Comparison of ENCODE assay signal across 13 mouse cellular contexts in the genomic region with DNA sequence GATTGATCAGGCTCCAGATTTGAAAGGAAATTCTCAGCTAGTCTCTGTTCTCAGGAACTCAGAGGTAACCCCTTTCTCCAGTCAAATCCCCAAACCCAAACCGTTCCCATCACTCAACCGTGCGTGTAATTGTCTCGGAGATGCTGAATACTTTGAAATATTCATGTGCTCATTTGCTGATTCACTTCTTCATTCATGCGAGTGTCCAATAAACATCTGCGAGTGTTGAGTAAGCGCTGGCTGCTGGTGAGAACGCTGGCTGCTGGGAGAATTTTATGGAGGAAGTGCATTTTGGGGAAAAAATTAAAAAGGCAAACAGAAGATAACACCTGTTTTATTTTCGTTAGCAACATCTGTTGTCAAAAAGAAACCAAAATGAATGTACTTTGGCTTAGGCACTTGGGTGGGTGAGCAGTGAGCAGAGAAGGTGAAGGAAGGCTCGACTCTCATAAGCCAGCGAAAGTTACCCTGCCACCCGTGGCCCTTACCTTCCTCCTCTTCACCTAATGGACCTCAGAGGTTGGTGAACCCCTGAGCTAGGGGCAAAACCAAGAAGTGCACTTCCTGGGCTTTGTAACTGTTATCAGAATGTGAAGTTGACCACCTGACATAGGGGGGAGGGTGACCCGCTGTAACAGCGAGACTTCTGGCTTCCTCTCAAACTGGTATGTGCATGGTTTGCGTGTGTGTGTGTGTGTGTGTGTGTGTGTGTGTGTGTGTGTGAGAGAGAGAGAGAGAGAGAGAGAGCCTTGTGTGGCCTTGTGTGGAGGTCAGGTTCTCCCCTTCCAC.
DNase-seq lines count a peak whose midpoint lies in the region; ATAC-seq and TF ChIP-seq lines count a peak whose summit lies in the region.
"Had no signal": no experiment of that assay in that cellular context is flagged by ENCODE, and none has a peak within 500 bp of the region (broad histone marks: within the 10 kb centered on the region; RNA-seq: fewer than 3 reads in every experiment).

No protein-coding gene starts in this region.

- no peak overlapping the region for H3K27ac ChIP-seq in neural tube, embryonic 15.5 days (replicated peaks)
- H3K27ac ChIP-seq in limb, embryonic 10.5 days = no peak overlapping the region
- no peak overlapping the region for H3K27ac ChIP-seq in kidney, adult 2 months (ENCODE audit: insufficient read depth, low read depth, low read length)
- H3K27ac ChIP-seq: liver, embryonic 15.5 days had no signal

- ATAC-seq in frontal cortex, adult (ENCODE audit: low TSS enrichment) = peak; percentile 25; the same call in 1 of the 2 replicates
- peak; percentile 66 for ATAC-seq in activated CD4-positive, CD25-positive, alpha-beta regulatory T cell, adult 4 months
- peak; percentile 75 for ATAC-seq in megakaryocyte-erythroid progenitor cell, adult 5-6 weeks (replicated peaks; ENCODE audit: low FRiP score, low TSS enrichment, poor library complexity, severe bottlenecking)
- no peak for ATAC-seq in neural tube, embryonic 15.5 days (ENCODE audit: low FRiP score)

- H3K9ac ChIP-seq in neural tube, embryonic 15.5 days (replicated peaks) = no peak overlapping the region
- H3K9ac ChIP-seq: liver, embryonic 15.5 days had no signal

- H3K9me3 ChIP-seq in neural tube, embryonic 15.5 days (replicated peaks) = no peaks in the 10 kb centered on the region
- H3K9me3 ChIP-seq in limb, embryonic 10.5 days (replicated peaks) = no peaks in the 10 kb centered on the region
- H3K9me3 ChIP-seq: liver, embryonic 15.5 days had no signal

- DNase-seq in frontal cortex, postnatal 14 days (ENCODE audit: low spot score in 2 of 2) = no peak
- peak; percentile 5 to 11 for DNase-seq in thymus, postnatal 10 days (ENCODE audit: low spot score in 2 of 2)
- DNase-seq in limb, embryonic 10.5 days (ENCODE audit: low spot score) = no peak
- DNase-seq in kidney, adult 2 months = no peak
- DNase-seq: cerebellum, adult 11 months; gastrocnemius, postnatal 36 days; kidney, postnatal 10 days; left cerebral cortex, postnatal 4 days had no signal

- H3K4me1 ChIP-seq in neural tube, embryonic 15.5 days = peaks cover 11% of the 10 kb centered on the region
- peaks cover 5% of the 10 kb centered on the region for H3K4me1 ChIP-seq in limb, embryonic 10.5 days
- no peaks in the 10 kb centered on the region for H3K4me1 ChIP-seq in kidney, adult 2 months (ENCODE audit: control insufficient read depth, insufficient read depth, low read length)
- H3K4me1 ChIP-seq: liver, embryonic 15.5 days had no signal

- no peak for TF ChIP-seq POLR2A in kidney, adult 2 months (IDR thresholded peaks at IDR 0.05; ENCODE audit: low read depth, low read length)

- no peak overlapping the region for H3K4me3 ChIP-seq in neural tube, embryonic 15.5 days (replicated peaks)
- H3K4me3 ChIP-seq in limb, embryonic 10.5 days = no peak overlapping the region
- H3K4me3 ChIP-seq in kidney, adult 2 months (ENCODE audit: insufficient read depth, low read depth, low read length) = no peak overlapping the region
- H3K4me3 ChIP-seq: liver, embryonic 15.5 days had no signal

- H3K27me3 ChIP-seq in neural tube, embryonic 15.5 days (replicated peaks) = no peaks in the 10 kb centered on the region
- no peaks in the 10 kb centered on the region for H3K27me3 ChIP-seq in limb, embryonic 10.5 days (ENCODE audit: low read depth, poor library complexity, severe bottlenecking)
- no peaks in the 10 kb centered on the region for H3K27me3 ChIP-seq in kidney, adult 2 months (replicated peaks; ENCODE audit: control insufficient read depth, insufficient read depth, low read length)
- H3K27me3 ChIP-seq: liver, embryonic 15.5 days had no signal

- 69% methylated on average over 15 of the region's 15 CpGs for WGBS in neural tube, embryonic 15.5 days
- WGBS in limb, embryonic 10.5 days = 90% methylated on average over 15 of the region's 15 CpGs
- 81% methylated on average over 15 of the region's 15 CpGs for WGBS in kidney, adult 2 months

- no peak overlapping the region for H3K4me2 ChIP-seq in neural tube, embryonic 15.5 days
- H3K4me2 ChIP-seq: liver, embryonic 15.5 days had no signal

- no peak for TF ChIP-seq CTCF in kidney, adult 2 months (conservative IDR thresholded peaks at IDR 0.05; ENCODE audit: insufficient read depth, insufficient read length, low read depth, low read length)

- no peaks in the 10 kb centered on the region for H3K36me3 ChIP-seq in neural tube, embryonic 15.5 days
- no peaks in the 10 kb centered on the region for H3K36me3 ChIP-seq in limb, embryonic 10.5 days
- no peaks in the 10 kb centered on the region for H3K36me3 ChIP-seq in kidney, adult 2 months (ENCODE audit: control insufficient read depth, insufficient read depth, low read length)
- H3K36me3 ChIP-seq: liver, embryonic 15.5 days had no signal

Comparison
In these comparisons a context has a peak if more than half of its experiments do, and no peak if none do; other contexts are left out.
1. DNase-seq: peak in thymus, postnatal 10 days (2 of 2); none in frontal cortex, postnatal 14 days (0 of 2), limb, embryonic 10.5 days (single experiment) and kidney, adult 2 months (single experiment).